Mouse (Mus musculus) ES-Bruce4 (cell line): ENCODE results near the gene Cnn3. TPM values are rescaled to one million over a fixed set of nuclear protein-coding genes. Genes with fewer than 3 reads are reported as not detected.

Source experiments
- H3K27ac ChIP-seq: 2 replicates; pipeline ENCODE4 v1.5.1; 2012; ENCODE audit warnings: low read length, inconsistent platforms; ENCODE audit not compliant: insufficient read depth
- H3K27me3 ChIP-seq: 2 replicates; pipeline ENCODE4 v1.6.1; 2012; ENCODE audit warnings: mild to moderate bottlenecking, low read length, inconsistent platforms; ENCODE audit not compliant: control insufficient read depth, poor library complexity, insufficient read depth, severe bottlenecking
- H3K36me3 ChIP-seq: 2 replicates; pipeline ENCODE4 v1.6.1; 2012; ENCODE audit warnings: inconsistent platforms, mild to moderate bottlenecking, low read length, moderate library complexity; ENCODE audit not compliant: control insufficient read depth, poor library complexity, insufficient read depth, severe bottlenecking
- H3K4me1 ChIP-seq: one replicate; pipeline ENCODE4 v1.8.1; 2011; ENCODE audit warnings: low read length; ENCODE audit not compliant: control insufficient read depth, insufficient read depth
- H3K4me3 ChIP-seq: 2 replicates; pipeline ENCODE4 v1.5.1; 2011; ENCODE audit warnings: low read depth, mild to moderate bottlenecking, low read length
- H3K9ac ChIP-seq: 2 replicates; pipeline ENCODE4 v1.6.1; 2012; ENCODE audit warnings: low read depth, mild to moderate bottlenecking, inconsistent platforms; ENCODE audit not compliant: poor library complexity, severe bottlenecking
- H3K9me3 ChIP-seq: replicated peaks from 2 replicates; pipeline ENCODE4 v1.6.1; 2012; ENCODE audit warnings: mild to moderate bottlenecking, low read length, inconsistent platforms; ENCODE audit not compliant: control insufficient read depth, poor library complexity, insufficient read depth, severe bottlenecking
- CTCF ChIP-seq: IDR thresholded peaks from one replicate; pipeline ENCODE4 v1.8.1; 2011; ENCODE audit warnings: low read depth, low read length
- EP300 ChIP-seq: IDR thresholded peaks from 2 replicates; pipeline ENCODE4 v1.6.1; 2011; ENCODE audit warnings: low read depth, low read length; ENCODE audit not compliant: insufficient read depth
- POLR2A ChIP-seq: IDR thresholded peaks from one replicate; pipeline ENCODE4 v1.8.1; 2011; ENCODE audit warnings: low read length; ENCODE audit not compliant: insufficient read depth
- polyA plus RNA-seq: library from polyadenylated mRNA; stranded (reverse); fragments of >200 nt; gene quantifications from 2 replicates; pipeline ENCODE4 v1.2.4, GENCODE M21; 2011; ENCODE audit warnings: low read depth; ENCODE audit not compliant: missing spikeins, insufficient read depth, insufficient read length

Cnn3 gene
- polyA plus RNA-seq, 1 experiment = 623 TPM

DNA sequence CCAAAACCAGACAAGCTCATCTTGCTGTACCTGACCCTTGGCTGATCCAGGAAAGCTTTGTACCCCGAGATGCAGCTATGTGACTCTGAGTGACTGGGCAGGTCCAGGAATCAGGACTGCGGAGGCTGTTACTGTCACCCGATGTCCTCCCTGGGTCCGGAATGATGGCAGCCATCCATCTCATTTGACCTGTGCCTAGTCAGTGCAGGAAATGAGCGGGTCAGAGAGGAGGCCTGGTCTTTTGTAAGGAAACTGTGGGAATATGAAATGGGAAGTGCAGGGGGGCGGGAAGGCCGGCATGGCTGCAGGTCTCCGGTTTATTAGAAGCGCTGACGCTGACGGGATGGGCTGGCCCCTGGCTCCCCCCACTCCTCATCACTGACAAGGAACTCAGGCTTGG is 45.4 kb downstream of the Cnn3 start:
- no peak overlapping the region for H3K4me3 ChIP-seq
- no peak overlapping the region for H3K27ac ChIP-seq
- no peaks in the 10 kb centered on the region for H3K36me3 ChIP-seq
- no peak for TF ChIP-seq CTCF
- no peak for TF ChIP-seq EP300
- no peak for TF ChIP-seq POLR2A
- H3K9me3 ChIP-seq = no peaks in the 10 kb centered on the region
- no peaks in the 10 kb centered on the region for H3K4me1 ChIP-seq
- H3K9ac ChIP-seq = no peak overlapping the region
- H3K27me3 ChIP-seq = no peaks in the 10 kb centered on the region

DNA sequence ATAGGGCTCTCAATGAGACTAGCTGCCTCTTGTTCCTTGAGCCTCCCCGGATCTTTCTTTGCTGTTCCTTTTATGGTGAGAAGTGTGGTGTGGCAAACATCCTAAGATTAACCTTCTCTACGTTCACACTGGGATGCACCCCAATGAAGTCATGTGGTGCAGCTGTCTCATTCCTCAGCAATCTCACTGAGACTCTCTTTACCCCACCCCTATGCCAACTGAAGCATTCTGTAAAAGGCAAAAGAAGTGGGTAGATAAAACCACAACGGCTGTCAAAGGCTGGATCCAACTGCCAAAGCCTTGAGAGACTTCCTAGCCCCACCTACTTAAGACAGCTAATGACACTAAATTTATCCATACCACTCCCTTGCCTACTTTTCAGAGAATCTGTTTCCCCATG is 48.4 kb downstream of the Cnn3 start:
- Histone ChIP-seq H3K36me3 (no peaks in the 10 kb centered on the region), H3K27ac (no peak overlapping the region), H3K27me3 (no peaks in the 10 kb centered on the region), H3K9ac (no peak overlapping the region), H3K4me3 (no peak overlapping the region), H3K4me1 (no peaks in the 10 kb centered on the region), H3K9me3 (no peaks in the 10 kb centered on the region)
- TF ChIP-seq POLR2A = no peak
- no peak for TF ChIP-seq CTCF
- no peak for TF ChIP-seq EP300

- H3K9me3 ChIP-seq = no peaks in the 10 kb centered on the region
- H3K9ac ChIP-seq = no peak overlapping the region
- H3K27me3 ChIP-seq = no peaks in the 10 kb centered on the region
- no peak overlapping the region for H3K4me3 ChIP-seq
- H3K36me3 ChIP-seq = no peaks in the 10 kb centered on the region
- H3K4me1 ChIP-seq = peaks cover 3% of the 10 kb centered on the region
- no peak for TF ChIP-seq POLR2A
- no peak for TF ChIP-seq EP300
- TF ChIP-seq CTCF = no peak
- H3K27ac ChIP-seq = no peak overlapping the region
Measured at GRCm38 (mm10) chr3:121480030-121480960, 54.0 kb downstream of the Cnn3 start.

- peaks cover 3% of the 10 kb centered on the region for H3K4me1 ChIP-seq
- no peak overlapping the region for H3K4me3 ChIP-seq
- no peak overlapping the region for H3K27ac ChIP-seq
- no peak overlapping the region for H3K9ac ChIP-seq
- no peaks in the 10 kb centered on the region for H3K9me3 ChIP-seq
- TF ChIP-seq EP300 (no peak), CTCF (no peak), POLR2A (no peak)
- H3K27me3 ChIP-seq = no peaks in the 10 kb centered on the region
- H3K36me3 ChIP-seq = no peaks in the 10 kb centered on the region
Measured at GRCm38 (mm10) chr3:121480961-121481436, 54.7 kb downstream of the Cnn3 start.

DNA sequence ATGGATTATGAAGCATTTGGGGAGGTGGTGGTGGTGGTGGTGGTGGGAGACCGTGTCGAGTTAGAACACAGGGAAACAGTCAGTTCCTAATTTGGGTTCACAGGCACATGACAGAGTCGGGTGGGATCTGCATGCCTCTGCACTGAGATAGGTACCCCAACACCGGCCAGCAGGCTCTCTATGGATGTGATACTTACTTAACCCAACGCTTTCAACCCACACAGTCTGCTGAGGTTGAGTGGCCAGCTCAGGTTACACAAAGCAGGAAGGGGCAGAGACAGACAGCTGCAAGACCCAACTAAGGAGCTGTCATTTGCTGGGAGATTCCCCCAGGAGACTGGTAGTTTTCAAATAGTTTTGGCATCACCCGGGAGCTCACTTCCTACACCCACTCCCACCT is 55.3 kb downstream of the Cnn3 start:
- no peaks in the 10 kb centered on the region for H3K27me3 ChIP-seq
- H3K27ac ChIP-seq = no peak overlapping the region
- no peaks in the 10 kb centered on the region for H3K9me3 ChIP-seq
- peaks cover 3% of the 10 kb centered on the region for H3K4me1 ChIP-seq
- TF ChIP-seq EP300 = no peak
- H3K4me3 ChIP-seq = no peak overlapping the region
- H3K36me3 ChIP-seq = no peaks in the 10 kb centered on the region
- H3K9ac ChIP-seq = no peak overlapping the region
